Mouse (Mus musculus): Measurements from ENCODE around the gene Snx30.

The Snx30 gene

DNA sequence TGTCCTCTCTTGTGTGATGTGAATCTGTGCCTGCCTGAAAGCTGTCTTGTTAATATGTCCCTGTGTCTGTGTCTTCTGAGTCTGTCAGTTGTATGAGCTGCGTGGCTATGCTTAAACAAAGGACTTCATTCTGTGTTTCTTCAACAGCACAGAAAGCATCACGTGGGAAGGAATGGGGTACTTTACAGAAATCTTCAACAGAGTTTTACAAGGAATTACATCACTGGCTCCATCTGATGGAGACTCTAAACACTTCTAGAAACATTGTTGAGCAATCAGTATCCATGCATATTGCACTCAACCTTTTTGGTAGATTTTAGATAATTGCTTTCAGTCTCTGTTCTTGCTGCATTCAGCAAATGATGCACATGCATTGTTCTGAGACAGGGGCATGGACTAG is 71.4 kb downstream of the Snx30 start:
- no peak for DNase-seq

DNA sequence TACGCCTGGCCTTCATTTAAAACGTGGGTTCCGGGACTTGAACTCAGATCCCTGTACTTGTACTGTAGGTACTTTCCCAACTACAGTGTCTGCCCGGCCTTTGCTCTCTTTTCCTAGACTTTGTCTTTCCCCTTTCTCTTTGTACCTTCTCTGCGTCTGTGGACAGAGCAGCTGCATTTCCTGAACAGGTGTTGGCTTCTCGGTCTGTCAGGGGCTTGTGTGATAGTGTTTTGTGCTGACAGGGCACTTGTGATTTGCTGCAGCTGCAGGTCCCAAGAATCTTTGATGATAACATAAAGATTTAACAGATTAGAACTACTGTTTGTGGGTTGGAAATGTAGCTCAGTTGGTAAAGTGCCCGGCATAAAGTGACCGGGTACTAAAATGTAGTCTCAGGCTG is 73.0 kb downstream of the Snx30 start:
- DNase-seq: no peak

DNA sequence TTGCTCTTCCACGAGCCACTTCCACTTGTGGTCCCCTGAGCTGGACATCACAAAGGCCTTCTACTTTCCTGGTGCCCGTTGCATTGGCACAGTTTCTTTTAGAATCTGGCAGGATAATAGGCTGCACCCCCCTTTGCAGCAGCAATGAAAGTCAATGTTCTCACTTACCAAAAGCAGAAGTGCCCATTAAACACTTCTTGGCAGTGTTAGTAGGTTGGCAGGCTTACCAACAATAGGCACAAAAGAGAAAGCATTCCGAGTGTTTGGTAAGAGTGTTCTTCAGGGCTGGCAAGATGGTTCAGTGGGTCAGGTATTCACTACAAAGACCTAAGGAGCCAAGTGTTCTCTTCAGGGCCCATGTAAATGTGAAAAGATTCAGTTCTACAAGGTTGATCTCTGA is 73.8 kb downstream of the Snx30 start:
- no peak for DNase-seq

DNA sequence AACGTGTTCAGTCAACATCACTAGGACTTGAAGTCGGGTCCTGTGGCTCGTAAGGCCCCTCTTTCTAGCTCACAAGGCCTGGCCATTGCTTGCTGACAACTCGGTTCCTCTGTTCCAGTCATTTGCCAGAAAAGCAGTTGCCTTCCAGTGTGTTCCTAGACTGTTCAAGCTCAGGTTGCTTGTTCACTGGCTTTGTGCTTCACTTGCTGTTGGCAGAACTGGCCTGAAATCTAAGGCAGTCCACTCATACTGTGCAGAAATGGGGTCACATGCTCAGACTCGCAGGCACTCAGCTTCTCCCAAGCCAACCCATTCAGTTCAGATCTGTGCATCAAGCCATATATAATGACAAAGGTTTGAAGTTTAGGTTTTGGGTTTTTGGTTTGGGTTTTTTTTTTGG is 75.1 kb downstream of the Snx30 start:
- DNase-seq: no peak

DNA sequence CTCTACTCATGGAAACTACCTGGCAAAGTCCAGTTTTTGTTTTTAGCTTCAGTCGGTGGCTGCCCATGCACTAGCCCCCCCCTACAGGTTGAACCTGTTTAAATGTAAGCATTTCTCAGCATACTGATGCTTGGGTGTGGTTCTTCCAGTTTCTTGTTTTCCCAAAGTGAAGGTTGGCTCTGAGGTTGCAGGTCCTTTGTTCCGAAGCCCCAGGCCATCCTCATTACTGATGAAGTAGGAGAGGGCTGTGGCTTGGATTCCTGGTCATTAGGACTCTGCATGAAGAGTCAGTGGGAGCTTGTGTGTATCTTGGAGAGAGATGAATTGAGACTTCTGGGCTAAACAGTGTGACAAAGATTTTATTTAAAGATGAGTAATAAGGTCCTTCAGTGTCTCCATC is 75.6 kb downstream of the Snx30 start:
- DNase-seq: no peak

DNA sequence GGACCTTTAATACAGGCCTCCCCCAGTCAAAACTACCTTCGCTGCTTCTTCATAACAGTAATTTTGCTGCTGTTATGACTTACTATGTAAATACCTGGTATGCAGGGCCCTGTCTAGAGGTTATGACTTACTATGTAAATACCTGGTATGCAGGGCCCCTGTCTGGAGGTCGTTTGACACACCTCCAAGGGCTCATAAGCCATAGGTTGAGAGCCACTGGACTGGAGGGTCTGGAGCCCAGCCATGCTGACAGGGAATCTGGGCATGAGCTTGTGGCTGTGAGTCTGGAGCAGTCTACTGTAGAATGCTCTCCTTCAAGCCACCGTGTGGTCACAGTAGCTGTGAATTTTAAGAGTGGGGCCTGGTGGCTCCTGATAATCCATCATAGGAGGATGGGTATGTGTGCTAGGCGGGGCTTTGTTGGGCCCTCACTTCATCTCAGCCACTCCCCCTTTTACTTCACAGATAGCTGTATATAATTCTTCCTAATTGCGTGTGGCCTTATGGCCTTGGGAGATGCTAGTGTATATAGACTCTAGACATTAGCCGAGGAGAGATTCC is 78.6 kb downstream of the Snx30 start:
- no peak for DNase-seq

DNA sequence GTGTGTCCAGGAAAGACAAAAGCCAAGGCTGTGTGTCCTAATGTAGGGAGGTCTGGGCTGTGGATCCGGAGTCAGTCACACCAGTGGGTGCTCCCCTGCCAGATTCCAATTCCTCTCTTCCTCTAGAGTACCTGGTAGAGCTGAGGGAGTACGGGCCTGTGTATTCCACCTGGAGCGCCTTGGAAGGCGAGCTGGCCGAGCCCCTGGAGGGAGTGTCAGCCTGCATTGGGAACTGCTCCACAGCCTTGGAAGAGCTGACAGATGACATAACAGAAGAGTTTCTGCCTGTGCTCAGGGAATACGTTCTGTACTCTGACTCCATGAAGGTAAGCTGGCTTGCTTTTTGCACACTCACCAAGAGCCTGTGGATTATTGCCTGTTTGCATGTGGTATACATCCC is 80.6 kb downstream of the Snx30 start:
- DNase-seq: no peak

DNA sequence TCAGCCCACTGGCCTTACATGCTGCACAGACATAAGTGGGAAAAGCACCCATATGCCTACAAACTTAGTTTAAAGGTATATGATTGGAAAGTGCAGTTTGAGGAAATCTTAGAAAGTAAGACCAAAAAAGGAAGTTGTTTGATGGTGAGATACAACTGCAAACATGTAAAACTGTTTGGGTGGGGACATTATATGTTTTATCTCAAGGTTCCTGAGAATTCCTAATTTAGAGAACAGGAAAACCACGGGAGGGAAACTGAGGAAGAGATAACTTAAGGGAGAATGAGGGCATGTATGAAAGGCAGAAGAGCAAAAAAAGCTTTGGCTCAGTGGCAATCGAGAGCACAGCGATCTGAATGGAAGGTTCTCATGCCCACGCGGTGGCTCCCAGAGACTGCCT is 81.4 kb downstream of the Snx30 start:
- no peak for DNase-seq

DNA sequence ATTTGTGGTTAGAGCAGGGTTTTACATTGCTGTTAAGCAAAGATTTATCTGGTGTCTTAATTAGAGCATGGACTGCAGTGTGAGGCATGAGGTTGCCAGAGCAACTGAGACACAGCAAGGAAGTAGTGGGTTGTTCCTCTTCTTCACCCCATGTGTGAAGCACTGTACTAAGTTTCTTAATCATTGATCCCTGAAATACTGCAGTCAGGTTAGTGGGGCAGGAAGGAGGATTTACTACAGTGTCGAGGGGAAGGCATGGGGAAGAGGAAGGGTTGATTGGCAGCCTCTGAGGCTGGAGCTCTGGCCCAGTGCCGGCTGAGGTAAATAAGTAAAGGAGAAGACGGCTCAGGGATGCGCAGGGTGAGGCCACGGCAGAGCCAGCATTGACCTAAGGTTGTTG is 82.4 kb downstream of the Snx30 start:
- no peak for DNase-seq

DNA sequence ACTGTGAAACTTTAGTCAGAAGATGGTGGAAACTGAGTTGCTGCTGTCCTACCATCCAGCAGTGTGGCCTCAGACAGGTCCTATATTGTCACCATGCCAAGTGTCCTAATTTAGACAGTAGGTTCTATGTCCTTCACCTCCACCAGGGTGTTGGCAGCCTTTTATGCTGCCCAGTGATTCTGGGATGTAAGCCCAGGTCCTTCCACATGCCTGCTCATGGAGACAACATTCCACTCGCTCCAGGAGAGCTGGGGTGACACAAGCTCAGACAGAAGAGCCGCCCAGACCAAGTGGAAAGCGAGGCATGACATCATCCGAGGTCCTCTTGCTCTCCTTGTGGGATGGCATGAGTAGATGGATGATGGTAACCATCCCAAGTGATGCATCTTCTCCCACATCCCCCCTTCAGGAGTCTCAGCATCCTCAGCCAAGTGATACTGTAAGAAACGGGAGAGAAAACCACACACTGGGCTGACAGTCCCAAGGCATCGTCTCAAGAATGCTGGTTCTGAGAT is 84.5 kb downstream of the Snx30 start:
- no peak for DNase-seq

DNA sequence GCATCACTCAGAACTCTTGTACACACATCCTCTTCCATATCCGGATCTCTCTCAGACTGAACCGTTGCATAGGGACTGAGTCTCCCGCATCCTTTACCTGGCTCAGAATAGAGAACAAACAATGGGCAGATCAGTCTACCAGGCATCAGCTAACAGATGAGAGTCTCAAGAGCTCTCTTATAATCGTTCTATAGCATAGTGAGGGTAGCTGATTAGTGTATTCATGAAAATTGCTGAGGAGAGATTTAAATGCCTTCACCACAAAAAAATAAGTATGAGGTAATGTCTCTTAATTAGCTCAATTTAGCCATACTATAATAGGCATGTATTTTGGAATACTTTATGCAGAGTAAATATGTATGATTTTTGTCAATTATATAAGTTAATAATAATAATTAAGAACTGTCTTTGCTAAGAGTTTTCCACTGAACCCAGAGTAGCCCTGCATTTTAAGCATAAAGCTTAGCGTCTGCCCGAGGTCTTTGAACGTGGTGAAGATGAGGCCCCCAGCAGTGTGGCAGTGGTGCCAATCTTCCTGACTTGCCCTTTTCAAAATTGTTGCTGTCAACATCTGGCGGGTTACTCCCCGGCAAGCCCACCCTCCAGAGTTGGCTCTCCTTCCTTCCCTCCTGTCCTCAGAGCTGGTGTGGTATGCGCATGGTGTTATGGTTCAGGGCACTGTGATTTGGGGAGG is 86.2 kb downstream of the Snx30 start:
- no peak for DNase-seq

DNA sequence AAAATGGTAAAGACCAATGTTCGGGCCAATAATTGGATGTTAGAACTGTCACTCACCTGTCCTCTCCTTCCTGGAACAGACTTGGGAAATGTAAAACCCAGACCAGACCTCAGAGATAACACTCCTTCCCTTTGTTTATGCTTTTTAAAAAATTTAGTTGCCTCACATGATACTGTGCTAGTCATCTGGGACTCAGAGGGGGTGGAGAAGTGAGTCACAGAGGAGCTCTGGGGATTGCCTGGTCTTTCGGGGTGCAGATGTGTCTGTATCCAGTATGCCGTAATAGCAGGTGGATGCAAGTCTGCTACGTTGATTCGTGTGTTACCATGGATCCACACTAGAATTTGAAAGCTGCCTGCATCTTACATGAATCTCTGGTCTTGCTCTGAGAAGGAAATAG is 87.1 kb downstream of the Snx30 start:
- DNase-seq: no peak

DNA sequence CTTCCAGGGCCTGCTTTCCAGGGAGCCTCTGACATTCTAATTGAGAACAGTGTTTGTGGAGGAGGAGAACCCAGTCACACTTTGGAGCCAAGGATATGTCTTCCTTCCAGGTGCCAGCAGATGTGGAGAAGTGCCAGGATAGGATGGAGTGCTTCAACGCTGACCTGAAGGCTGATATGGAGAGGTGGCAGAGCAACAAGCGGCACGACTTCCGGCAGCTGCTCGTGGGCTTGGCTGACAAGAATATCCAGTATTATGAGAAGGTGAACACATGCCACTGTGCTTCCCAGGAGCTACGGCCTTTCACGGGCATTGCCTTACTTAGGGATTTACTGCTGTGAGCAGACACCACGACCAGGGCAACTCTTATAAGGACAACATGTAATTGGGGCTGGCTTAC is 88.8 kb downstream of the Snx30 start:
- DNase-seq: no peak

DNA sequence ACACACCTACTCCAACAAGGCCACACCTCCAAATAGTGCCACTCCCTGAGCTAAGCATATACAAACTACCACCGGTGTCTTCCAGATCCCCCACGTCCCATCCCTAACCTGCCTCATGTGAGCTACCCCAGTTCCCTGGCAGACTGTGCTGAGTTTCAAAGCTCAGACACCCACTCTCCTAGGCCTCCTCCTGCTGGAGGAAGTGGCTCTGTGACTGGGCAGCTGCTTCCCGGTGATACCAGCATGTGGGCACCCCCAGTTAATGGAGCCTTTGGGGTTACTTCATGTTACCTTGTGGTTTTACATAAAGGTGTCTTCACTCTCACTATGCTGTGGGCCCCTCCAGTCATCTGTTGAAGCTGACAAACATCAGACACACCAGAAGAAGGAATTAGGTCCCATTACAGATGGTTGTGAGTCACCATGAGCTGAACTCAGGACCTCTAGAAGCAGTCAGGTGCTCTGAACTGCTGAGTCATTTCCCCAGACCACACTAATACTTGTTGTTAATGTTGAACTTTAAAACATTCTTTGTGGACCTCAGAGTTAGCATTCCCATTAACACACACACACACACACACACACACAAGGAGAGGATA is 89.4 kb downstream of the Snx30 start:
- DNase-seq: no peak

DNA sequence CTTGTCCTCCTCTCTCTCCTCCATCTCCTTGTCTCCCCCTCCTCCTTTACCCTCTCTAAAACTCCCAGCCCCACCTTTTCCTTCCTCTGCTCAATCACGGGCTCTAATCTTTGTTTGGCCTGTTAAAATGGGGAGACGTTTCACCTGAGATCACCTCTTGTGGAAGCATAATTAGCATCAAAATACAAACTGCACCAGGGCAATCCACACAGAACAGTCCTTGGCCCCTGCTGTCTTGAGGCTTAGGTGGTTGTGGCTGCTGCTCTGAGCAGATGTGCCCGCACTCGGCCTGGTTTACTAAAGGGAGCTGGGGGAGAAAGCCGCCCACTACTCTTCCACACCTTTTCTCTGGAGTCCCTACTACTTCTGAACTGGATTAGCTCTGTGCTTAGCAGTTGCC is 90.4 kb downstream of the Snx30 start:
- DNase-seq: no peak

DNA sequence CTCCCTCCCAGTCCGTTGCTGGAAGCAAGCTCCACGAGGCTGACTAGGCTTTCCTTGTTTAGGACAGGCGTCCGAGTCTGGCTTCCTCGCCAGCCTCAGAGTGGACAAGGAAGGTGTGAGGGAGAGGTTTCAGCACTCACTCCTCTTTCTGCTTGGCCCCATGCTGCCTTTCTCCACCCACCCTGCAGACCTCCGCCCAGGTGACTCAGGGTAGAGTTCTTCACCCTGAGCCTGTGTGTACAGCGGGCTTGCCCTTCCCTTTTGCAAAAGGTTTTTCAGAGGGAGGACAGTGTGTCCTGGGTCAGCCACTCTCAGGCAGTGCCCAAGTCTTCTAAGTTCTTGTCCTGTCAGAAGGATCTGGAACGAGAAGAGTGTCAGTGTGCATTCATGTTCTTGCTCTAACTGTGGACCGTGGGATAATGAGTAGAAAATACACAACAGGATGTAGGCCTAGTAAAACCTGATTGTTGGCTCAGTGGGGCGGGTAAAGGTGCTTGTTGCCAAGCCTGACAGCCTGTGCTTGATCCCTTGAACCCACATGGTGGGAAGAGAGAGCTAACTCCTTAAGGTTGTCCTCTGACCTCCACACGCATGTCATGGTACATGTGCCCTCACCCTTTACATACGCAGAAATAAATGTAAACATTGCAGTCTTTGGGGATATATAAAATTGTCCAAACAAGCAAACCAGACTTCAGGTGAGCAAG is 92.3 kb downstream of the Snx30 start:
- DNase-seq: no peak

DNA sequence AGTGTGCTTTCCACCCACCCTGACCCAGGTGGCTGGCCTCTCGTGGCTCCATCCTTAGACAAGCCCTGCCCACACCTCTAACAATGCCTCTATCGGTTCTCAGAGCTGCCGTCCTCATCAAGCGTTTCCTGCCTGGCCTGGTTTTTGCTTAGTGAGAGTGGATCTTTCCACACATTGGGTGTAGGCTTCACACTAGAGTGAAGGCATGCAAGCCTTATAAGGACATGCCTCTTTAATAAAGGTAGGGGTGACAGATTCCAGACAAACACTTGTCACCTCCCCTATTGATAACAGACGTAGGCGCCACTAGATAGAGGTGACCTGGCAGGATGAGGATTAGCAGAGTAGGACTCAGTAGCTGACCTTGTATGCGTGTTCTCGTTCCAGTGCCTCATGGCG is 92.9 kb downstream of the Snx30 start:
- DNase-seq: no peak

DNA sequence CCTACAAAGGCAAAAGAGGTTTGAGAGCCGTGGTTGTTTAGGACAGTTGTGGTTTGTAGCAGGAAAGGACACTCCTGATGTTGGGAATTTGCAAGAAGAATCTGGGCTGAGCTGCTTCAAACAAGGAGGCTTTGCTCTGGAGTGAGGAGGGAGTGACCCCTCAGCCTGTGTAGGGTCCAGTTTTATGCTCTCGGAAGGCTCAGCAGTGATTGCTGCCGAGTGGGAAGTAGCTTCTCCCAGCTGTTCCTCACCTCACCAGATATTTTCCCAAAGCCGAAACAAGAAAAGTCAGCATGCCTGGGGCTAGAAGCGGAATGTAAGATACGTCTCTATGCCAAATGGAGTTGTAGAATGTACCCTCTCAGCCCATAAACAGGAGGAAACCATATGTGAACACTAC is 96.2 kb downstream of the Snx30 start:
- no peak for DNase-seq

DNA sequence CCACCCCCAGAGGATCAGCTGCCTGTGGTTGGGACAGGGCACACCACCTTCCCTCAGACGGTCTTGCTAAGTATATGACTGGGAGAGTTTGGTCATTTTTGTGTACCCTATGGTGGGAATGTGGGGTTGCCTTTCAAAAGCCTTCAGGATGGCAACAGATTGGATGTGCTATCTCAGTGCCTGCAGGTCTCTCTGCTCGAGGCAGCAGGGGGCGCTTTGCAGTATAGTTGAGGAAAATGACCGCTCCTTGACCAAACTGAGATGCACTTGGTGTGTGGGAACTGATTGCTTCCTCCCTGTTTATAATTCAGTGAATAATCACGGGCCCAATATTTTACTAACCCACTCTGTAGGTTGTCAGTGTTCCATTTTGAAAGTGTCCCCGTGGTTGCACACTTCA is 96.9 kb downstream of the Snx30 start:
- DNase-seq: no peak

DNA sequence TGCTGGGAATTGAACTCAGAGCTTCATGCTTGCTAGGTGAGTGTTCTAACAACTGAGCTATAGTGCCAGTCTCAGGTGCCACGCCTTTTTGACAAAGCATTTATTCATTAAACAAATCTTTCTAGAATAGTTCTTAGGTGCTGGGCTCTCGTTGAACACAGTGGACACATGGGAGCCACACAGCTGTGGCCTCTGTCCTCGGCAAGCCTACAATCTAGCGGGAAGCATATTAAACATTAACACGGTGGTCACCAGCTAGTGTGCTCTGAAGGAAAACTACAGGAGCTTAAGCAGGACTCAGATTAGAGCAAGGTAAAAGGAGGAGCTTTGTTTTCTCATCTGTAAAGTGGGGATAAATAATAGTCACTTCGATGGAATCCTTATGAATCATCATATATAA is 101.5 kb downstream of the Snx30 start:
- DNase-seq: no peak

DNA sequence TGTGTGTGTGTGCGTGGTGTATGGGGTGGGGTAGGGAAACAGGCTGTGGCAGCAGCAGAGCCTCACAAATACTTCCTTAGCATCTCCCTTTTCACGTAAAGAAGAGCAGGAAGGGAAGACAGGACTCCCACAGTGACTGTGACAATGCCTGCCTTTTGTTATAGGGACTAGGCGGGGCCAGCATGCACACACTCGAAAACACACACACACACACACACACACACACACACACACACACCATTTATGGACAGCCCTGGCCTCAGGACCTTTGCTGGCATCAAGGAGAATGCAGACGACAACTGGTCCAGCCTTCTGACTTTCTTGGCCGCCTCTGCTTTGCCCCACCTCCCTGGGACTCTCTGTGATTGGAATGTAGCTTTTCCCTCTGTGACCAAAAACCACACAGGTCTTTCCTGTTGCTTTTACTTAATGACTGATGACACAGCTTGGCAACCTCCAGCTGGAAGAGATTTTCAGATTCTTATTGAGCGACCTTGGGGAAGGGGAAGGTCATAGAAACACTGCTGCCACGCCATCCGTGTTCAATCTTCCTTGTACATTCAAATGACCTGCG is 102.1 kb downstream of the Snx30 start:
- DNase-seq: no peak

DNA sequence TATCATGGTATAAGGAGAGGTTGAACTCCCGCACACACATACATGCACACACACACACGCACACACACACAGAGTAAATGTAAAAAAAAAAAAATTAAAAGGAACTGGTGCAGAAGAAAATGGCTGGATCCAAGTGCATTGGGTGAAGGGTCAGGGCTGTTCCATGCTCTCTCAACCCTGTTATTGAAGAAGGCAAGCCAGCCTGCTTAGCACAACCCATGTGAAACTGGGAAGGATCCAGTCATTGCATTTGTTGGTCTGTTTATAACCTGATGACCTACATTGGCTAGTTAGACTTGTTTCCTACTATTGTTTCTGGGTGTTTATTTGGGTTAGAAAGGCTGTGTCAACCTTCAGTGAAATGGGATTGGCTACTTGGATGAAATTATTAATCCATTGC is 103.1 kb downstream of the Snx30 start:
- no peak for DNase-seq

DNA sequence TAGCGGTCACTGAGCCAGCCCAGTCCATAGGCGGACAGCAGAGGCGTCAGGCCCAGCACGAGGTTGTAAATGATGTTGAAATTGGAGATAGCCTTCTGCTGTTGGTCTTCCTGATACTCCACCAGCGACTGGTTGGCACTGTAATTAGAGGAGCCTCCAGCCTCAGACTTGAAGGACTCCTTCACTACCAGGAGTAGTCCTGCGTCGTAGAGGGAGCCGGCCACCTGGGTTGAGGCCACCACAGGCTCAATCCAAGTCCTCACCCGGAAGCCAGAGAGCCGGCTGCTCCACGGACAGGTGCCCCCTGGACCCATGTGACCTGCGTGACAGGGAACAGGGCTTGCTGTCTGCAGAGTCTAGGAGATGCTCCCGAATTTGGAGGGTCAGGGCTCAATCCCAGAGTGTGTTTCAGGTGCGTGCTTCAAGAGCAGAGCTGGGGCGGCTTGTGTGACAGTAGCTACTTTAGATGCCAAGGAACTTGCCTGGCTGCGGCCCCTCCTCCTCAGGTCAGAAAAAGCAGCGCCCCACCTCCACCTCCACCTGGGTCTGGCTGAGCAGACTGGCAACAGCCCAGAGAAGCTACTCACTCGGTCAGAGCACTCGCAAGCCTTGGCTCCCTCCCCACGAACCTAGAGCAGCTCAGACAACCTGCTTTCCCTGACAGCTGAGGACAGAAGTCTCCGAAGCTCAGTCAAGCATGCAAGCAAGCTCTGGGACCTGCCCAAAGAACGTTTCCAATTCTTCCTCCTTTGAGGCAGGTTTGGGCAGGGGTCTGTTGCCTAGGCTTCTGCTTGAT is 109.2 kb downstream of the Snx30 start, which contains the start of gene Slc46a2:
Slc46a2 (minus strand) TSS at position 449 of the 796 bp plus-strand sequence.
- no peak for DNase-seq
